Mouse (Mus musculus) olfactory bulb, adult 2 months (tissue): ENCODE results near the gene Ubac2.

Source experiments
- CTCF ChIP-seq: fragments of 200-500 bp; IDR thresholded peaks from 2 replicates; pipeline ENCODE4 v1.5.1; 2012; ENCODE audit warnings: low read depth, mild to moderate bottlenecking, low read length, moderate library complexity; ENCODE audit not compliant: insufficient read depth
- POLR2A ChIP-seq: fragments of 200-500 bp; IDR thresholded peaks from 2 replicates; pipeline ENCODE4 v1.6.1; 2012; ENCODE audit warnings: mild to moderate bottlenecking, low read depth, low read length, moderate library complexity; ENCODE audit not compliant: insufficient read depth

GRCm38 (mm10) chr14:121938256-121939191 lies 60.1 kb downstream of the Ubac2 start:
- TF ChIP-seq CTCF, result no peak
- no peak for TF ChIP-seq POLR2A
